Mouse (Mus musculus) MEL (cell line): ENCODE data around the gene Amotl1. TPM values are rescaled to one million over a fixed set of nuclear protein-coding genes. Genes with fewer than 3 reads are reported as not detected.

Experiments
- DNase-seq: peaks from one replicate; pipeline ENCODE4 v3.0.0; 2011; ENCODE audit warnings: low read depth, low spot score
- H3K27ac ChIP-seq: 2 replicates; pipeline ENCODE4 v1.5.1; 2012; ENCODE audit warnings: low read depth, mild to moderate bottlenecking, control low read depth, low read length, moderate library complexity; ENCODE audit not compliant: control insufficient read depth
- H3K27me3 ChIP-seq, 2 experiments: fragments of 150-350 bp in 1 of 2; sonication (generic) in 1 of 2; 2 replicates each; pipeline ENCODE4 v1.6.1; 2012; ENCODE audit warnings: low read length in 2 of 2, mild to moderate bottlenecking in 2 of 2, improper control_type of control experiment in 1 of 2, moderate library complexity in 1 of 2; ENCODE audit not compliant: insufficient read depth in 2 of 2, control insufficient read depth in 1 of 2
- H3K36me3 ChIP-seq, 2 experiments: 2 replicates each; pipeline ENCODE4 v1.6.1; 2012 to 2014; ENCODE audit warnings: low read length in 2 of 2, improper control_type of control experiment in 1 of 2, inconsistent platforms in 1 of 2, mild to moderate bottlenecking in 1 of 2; ENCODE audit not compliant: insufficient read depth in 2 of 2, control insufficient read depth in 1 of 2
- H3K4me1 ChIP-seq, 2 experiments: fragments of 150-350 bp in 1 of 2; sonication (generic) in 1 of 2; 2 replicates each; pipeline ENCODE4 v1.6.1; 2012; ENCODE audit warnings: low read length in 2 of 2, improper control_type of control experiment in 1 of 2, mild to moderate bottlenecking in 1 of 2; ENCODE audit not compliant: insufficient read depth in 2 of 2, control insufficient read depth in 1 of 2
- H3K4me3 ChIP-seq, 2 experiments: fragments of 150-350 bp in 1 of 2; sonication (generic) in 1 of 2; 2 replicates each; pipeline ENCODE4 v1.5.1; 2012; ENCODE audit warnings: low read depth in 2 of 2, low read length in 2 of 2, mild to moderate bottlenecking in 2 of 2, moderate library complexity in 2 of 2, control low read depth in 1 of 2, improper control_type of control experiment in 1 of 2; ENCODE audit not compliant: control insufficient read depth in 1 of 2, insufficient read depth in 1 of 2
- H3K79me2 ChIP-seq: 2 replicates; pipeline ENCODE4 v1.6.1; 2012; ENCODE audit warnings: mild to moderate bottlenecking, low read length, moderate library complexity; ENCODE audit not compliant: control insufficient read depth, poor library complexity, insufficient read depth
- H3K9ac ChIP-seq: 2 replicates; pipeline ENCODE4 v1.6.1; 2012; ENCODE audit warnings: low read depth, mild to moderate bottlenecking, control low read depth, low read length, moderate library complexity; ENCODE audit not compliant: control insufficient read depth, poor library complexity, severe bottlenecking
- H3K9me3 ChIP-seq: fragments of 150-350 bp; sonication (generic); replicated peaks from 2 replicates; pipeline ENCODE4 v1.6.1; 2012; ENCODE audit warnings: mild to moderate bottlenecking, low read length, improper control_type of control experiment, moderate library complexity; ENCODE audit not compliant: insufficient read depth
- BHLHE40 ChIP-seq: IDR thresholded peaks from 2 replicates; pipeline ENCODE4 v1.6.1; 2012; ENCODE audit warnings: low read depth, mild to moderate bottlenecking, inconsistent platforms, low read length, improper control_type of control experiment, borderline replicate concordance
- CHD1 ChIP-seq: IDR thresholded peaks from 2 replicates; pipeline ENCODE4 v1.6.1; 2012; ENCODE audit warnings: low read depth, mild to moderate bottlenecking, inconsistent platforms, low read length, improper control_type of control experiment
- CHD2 ChIP-seq: IDR thresholded peaks from 2 replicates; pipeline ENCODE4 v1.6.1; 2011; ENCODE audit warnings: low read length, improper control_type of control experiment
- EP300 ChIP-seq, 2 experiments: IDR thresholded peaks; 2 replicates each; pipeline ENCODE4 v1.6.1; 2011; ENCODE audit warnings: improper control_type of control experiment in 2 of 2, low read length in 2 of 2, low read depth in 1 of 2, mild to moderate bottlenecking in 1 of 2
- GATA1 ChIP-seq: IDR thresholded peaks from 2 replicates; pipeline ENCODE4 v1.6.1; 2011; ENCODE audit warnings: low read depth, low read length, improper control_type of control experiment
- KAT2A ChIP-seq: conservative IDR thresholded peaks from 2 replicates; pipeline ENCODE4 v1.6.1; 2012; ENCODE audit warnings: low read depth, low read length, improper control_type of control experiment, inconsistent platforms
- MAZ ChIP-seq: IDR thresholded peaks from 2 replicates; pipeline ENCODE4 v1.6.1; 2012; ENCODE audit warnings: low read depth, mild to moderate bottlenecking, inconsistent platforms, low read length, improper control_type of control experiment
- MEF2A ChIP-seq: IDR thresholded peaks from 2 replicates; pipeline ENCODE4 v1.6.1; 2014; ENCODE audit warnings: low read depth, mild to moderate bottlenecking, inconsistent platforms, low read length, improper control_type of control experiment; ENCODE audit not compliant: poor library complexity, insufficient replicate concordance, severe bottlenecking; ENCODE audit errors: extremely low read depth
- MXI1 ChIP-seq: IDR thresholded peaks from 2 replicates; pipeline ENCODE4 v1.6.1; 2011; ENCODE audit warnings: mild to moderate bottlenecking, low read depth, low read length, improper control_type of control experiment
- NELFE ChIP-seq: IDR thresholded peaks from 2 replicates; pipeline ENCODE4 v1.6.1; 2011; ENCODE audit warnings: low read depth, low read length, improper control_type of control experiment
- POLR2A ChIP-seq, 2 experiments: IDR thresholded peaks; 2 replicates each; pipeline ENCODE4 v1.6.1; 2011 to 2012; ENCODE audit warnings: low read length in 2 of 2, mild to moderate bottlenecking in 2 of 2, control low read depth in 1 of 2, improper control_type of control experiment in 1 of 2, low read depth in 1 of 2, moderate library complexity in 1 of 2; ENCODE audit not compliant: control insufficient read depth in 1 of 2, insufficient read depth in 1 of 2, poor library complexity in 1 of 2
- POLR2AphosphoS5 ChIP-seq: IDR thresholded peaks from 2 replicates; pipeline ENCODE4 v1.6.1; 2012; ENCODE audit warnings: low read depth, borderline replicate concordance, mild to moderate bottlenecking, inconsistent platforms, low read length, moderate library complexity, mixed read lengths
- RAD21 ChIP-seq: IDR thresholded peaks from 2 replicates; pipeline ENCODE4 v1.6.1; 2011; ENCODE audit warnings: mild to moderate bottlenecking, low read depth, low read length, improper control_type of control experiment
- RCOR1 ChIP-seq: IDR thresholded peaks from 2 replicates; pipeline ENCODE4 v1.6.1; 2012; ENCODE audit warnings: low read depth, mild to moderate bottlenecking, inconsistent platforms, low read length, improper control_type of control experiment
- SIN3A ChIP-seq: IDR thresholded peaks from 2 replicates; pipeline ENCODE4 v1.6.1; 2012; ENCODE audit warnings: low read length, improper control_type of control experiment, inconsistent platforms
- SMC3 ChIP-seq: IDR thresholded peaks from 2 replicates; pipeline ENCODE4 v1.6.1; 2011; ENCODE audit warnings: low read depth, low read length, improper control_type of control experiment
- ZC3H11A ChIP-seq: IDR thresholded peaks from 2 replicates; pipeline ENCODE4 v1.6.1; 2012; ENCODE audit warnings: low read depth, mild to moderate bottlenecking, inconsistent platforms, low read length, improper control_type of control experiment
- ZNF384 ChIP-seq: IDR thresholded peaks from 2 replicates; pipeline ENCODE4 v1.6.1; 2012; ENCODE audit warnings: low read depth, mild to moderate bottlenecking, inconsistent platforms, low read length, improper control_type of control experiment
- polyA plus RNA-seq, 2 experiments: library from polyadenylated mRNA; stranded (reverse) in 1 of 2; unstranded in 1 of 2; fragments of >175 nt in 1 of 2; fragments of >200 nt in 1 of 2; gene quantifications; 2 replicates each; pipeline versions ENCODE4 v1.2.1 to v1.2.4; 2012; ENCODE audit warnings: low replicate concordance in 2 of 2, low read depth in 1 of 2; ENCODE audit not compliant: insufficient read length in 2 of 2, insufficient read depth in 1 of 2, missing spikeins in 1 of 2
- total RNA-seq: library from RNA; depleted of rRNA; stranded (reverse); fragments of 300-350 nt; gene quantifications from 2 replicates; pipeline ENCODE4 v1.2.3, GENCODE M21; 2012

Gene Amotl1
- total and polyA plus RNA-seq, 3 experiments = 7.4 to 9.3 TPM; not detected in 1

- H3K27ac ChIP-seq = no peak overlapping the region
- H3K4me1 ChIP-seq = no peaks in the 10 kb centered on the region
- H3K9ac ChIP-seq = no peak overlapping the region
- TF ChIP-seq KAT2A (no peak), EP300 (IDR thresholded peaks at IDR 0.05; ENCODE audit: low read depth in 1 of 2, low read length in 2 of 2) (no peak), MXI1 (no peak), SIN3A (no peak), ZC3H11A (no peak), BHLHE40 (no peak), CHD2 (no peak), NELFE (no peak), GATA1 (no peak), ZNF384 (no peak), POLR2AphosphoS5 (no peak), POLR2A (IDR thresholded peaks at IDR 0.05; ENCODE audit: control insufficient read depth in 1 of 2, insufficient read depth in 1 of 2, low read depth in 1 of 2, low read length in 2 of 2, poor library complexity in 1 of 2) (no peak), SMC3 (no peak), CHD1 (no peak), RAD21 (no peak)
- DNase-seq = no peak
- no peaks in the 10 kb centered on the region for H3K36me3 ChIP-seq
- no peak overlapping the region for H3K4me3 ChIP-seq
- peaks cover 26 to 29% of the 10 kb centered on the region in 2 experiments for H3K27me3 ChIP-seq
- H3K9me3 ChIP-seq = no peaks in the 10 kb centered on the region
- H3K79me2 ChIP-seq = no peaks in the 10 kb centered on the region
These were observed 17.3 kb upstream of the Amotl1 start for GRCm38 (mm10) chr9:14662138-14662537.

GRCm38 (mm10) chr9:14657926-14658325, 13.1 kb upstream of the Amotl1 start:
- Histone ChIP-seq H3K79me2 (no peaks in the 10 kb centered on the region), H3K27ac (no peak overlapping the region), H3K9me3 (no peaks in the 10 kb centered on the region), H3K36me3 (no peaks in the 10 kb centered on the region), H3K4me3 (no peak overlapping the region), H3K4me1 (no peaks in the 10 kb centered on the region), H3K27me3 (peaks cover 10 to 11% of the 10 kb centered on the region in 2 experiments), H3K9ac (no peak overlapping the region)
- DNase-seq = peak; percentile 31
- TF ChIP-seq MEF2A = no peak
- no peak for TF ChIP-seq MAZ
- TF ChIP-seq POLR2AphosphoS5 = no peak
- TF ChIP-seq RCOR1 = no peak
- TF ChIP-seq, all 39 proteins: peak for 0
